Mouse (Mus musculus) liver, postnatal 0 days (tissue): ENCODE measurements at regions not wholly inside any gene's neighbourhood (a gene's known extent, or its start where the extent isn't known, plus 50 kb on each side); places are given as distances from the start of the nearest gene placed in this dataset.

ENCODE experiments used
- ATAC-seq: fragments of 200-750 bp; cut with Nextera tagmentation; 2 replicates; pipeline ENCODE4 v1.8.0; 2017; ENCODE audit warnings: mild to moderate bottlenecking, moderate library complexity
- DNase-seq: peaks from one replicate; pipeline ENCODE4 v3.0.0-alpha.2; 2016
- H3K27ac ChIP-seq: fragments of 300-500 bp; sonication (generic); 2 replicates; pipeline ENCODE4 v1.5.1; 2014; ENCODE audit warnings: antibody characterized with exemption, moderate library complexity, mild to moderate bottlenecking, low read depth
- H3K27me3 ChIP-seq: fragments of 300-500 bp; sonication (generic); 2 replicates; pipeline ENCODE4 v1.6.1; 2014; ENCODE audit warnings: low read length, control low read depth, mixed read lengths; ENCODE audit not compliant: insufficient read depth
- H3K36me3 ChIP-seq: fragments of 300-500 bp; sonication (generic); replicated peaks from 2 replicates; pipeline ENCODE4 v1.6.1; 2014; ENCODE audit warnings: mild to moderate bottlenecking, control low read depth, low read length, moderate library complexity, mixed read lengths; ENCODE audit not compliant: insufficient read depth
- H3K4me1 ChIP-seq: fragments of 300-500 bp; sonication (generic); 2 replicates; pipeline ENCODE4 v1.6.1; 2014; ENCODE audit warnings: antibody characterized with exemption, mild to moderate bottlenecking, control low read depth; ENCODE audit not compliant: insufficient read depth
- H3K4me2 ChIP-seq: fragments of 300-500 bp; sonication (generic); 2 replicates; pipeline ENCODE4 v1.6.1; 2014; ENCODE audit warnings: low read depth, mild to moderate bottlenecking, low read length, moderate library complexity, mixed read lengths
- H3K4me3 ChIP-seq: fragments of 300-500 bp; sonication (generic); 2 replicates; pipeline ENCODE4 v1.5.1; 2014; ENCODE audit warnings: low read depth, low read length
- H3K9ac ChIP-seq: fragments of 300-500 bp; sonication (generic); replicated peaks from 2 replicates; pipeline ENCODE4 v1.6.1; 2014; ENCODE audit warnings: mild to moderate bottlenecking, moderate library complexity
- H3K9me3 ChIP-seq: fragments of 300-500 bp; sonication (generic); 2 replicates; pipeline ENCODE4 v1.6.1; 2016; ENCODE audit warnings: mild to moderate bottlenecking, control low read depth, low read length, mixed read lengths
- CTCF ChIP-seq: sonication (generic); IDR thresholded peaks from 2 replicates; pipeline ENCODE4 v1.5.1; 2016; ENCODE audit warnings: antibody characterized with exemption, low read depth
- EP300 ChIP-seq: IDR thresholded peaks from 2 replicates; pipeline ENCODE4 v1.6.1; 2016; ENCODE audit warnings: antibody characterized with exemption, low read depth, mild to moderate bottlenecking
- WGBS: fragments of 180-500 bp; shearing (Covaris S2); extraction: QIAGEN DNeasy Blood & Tissue Kit; methylation state at CpG from one replicate; pipeline ENCODE4 v1.1.7; 2014; ENCODE audit not compliant: insufficient replicate concordance; 5-methylcytosine and 5-hydroxymethylcytosine counted together

DNA sequence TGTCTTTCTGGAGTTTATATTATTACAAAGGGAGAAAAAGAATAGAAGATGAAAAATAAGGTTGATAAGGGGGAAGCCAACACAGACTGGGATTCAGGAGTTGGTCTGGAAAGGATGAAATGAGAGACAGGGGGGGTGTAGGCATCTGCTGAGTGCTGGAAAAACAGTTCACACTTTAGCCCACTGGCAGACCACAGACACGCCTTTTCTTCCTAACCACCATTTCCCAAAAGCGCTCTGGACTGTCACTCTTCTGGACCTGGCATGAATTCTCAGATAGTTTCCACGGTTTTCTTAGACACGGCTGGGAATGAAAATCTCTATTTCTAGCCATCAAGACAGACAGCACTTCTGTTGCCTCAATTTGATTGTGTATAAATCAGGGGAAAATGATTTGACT, 850.2 kb upstream of the A1bg start:
- no peak overlapping the region for H3K27ac ChIP-seq
- no peak overlapping the region for H3K4me3 ChIP-seq
- 61% methylated on average over 4 of the region's 4 CpGs for WGBS
- no peaks in the 10 kb centered on the region for H3K4me1 ChIP-seq
- no peak for ATAC-seq
- no peak overlapping the region for H3K9ac ChIP-seq
- no peak for DNase-seq
- no peaks in the 10 kb centered on the region for H3K36me3 ChIP-seq
- H3K9me3 ChIP-seq: no peaks in the 10 kb centered on the region
- no peak overlapping the region for H3K4me2 ChIP-seq
- TF ChIP-seq CTCF (no peak), EP300 (no peak)
- H3K27me3 ChIP-seq: no peaks in the 10 kb centered on the region

DNA sequence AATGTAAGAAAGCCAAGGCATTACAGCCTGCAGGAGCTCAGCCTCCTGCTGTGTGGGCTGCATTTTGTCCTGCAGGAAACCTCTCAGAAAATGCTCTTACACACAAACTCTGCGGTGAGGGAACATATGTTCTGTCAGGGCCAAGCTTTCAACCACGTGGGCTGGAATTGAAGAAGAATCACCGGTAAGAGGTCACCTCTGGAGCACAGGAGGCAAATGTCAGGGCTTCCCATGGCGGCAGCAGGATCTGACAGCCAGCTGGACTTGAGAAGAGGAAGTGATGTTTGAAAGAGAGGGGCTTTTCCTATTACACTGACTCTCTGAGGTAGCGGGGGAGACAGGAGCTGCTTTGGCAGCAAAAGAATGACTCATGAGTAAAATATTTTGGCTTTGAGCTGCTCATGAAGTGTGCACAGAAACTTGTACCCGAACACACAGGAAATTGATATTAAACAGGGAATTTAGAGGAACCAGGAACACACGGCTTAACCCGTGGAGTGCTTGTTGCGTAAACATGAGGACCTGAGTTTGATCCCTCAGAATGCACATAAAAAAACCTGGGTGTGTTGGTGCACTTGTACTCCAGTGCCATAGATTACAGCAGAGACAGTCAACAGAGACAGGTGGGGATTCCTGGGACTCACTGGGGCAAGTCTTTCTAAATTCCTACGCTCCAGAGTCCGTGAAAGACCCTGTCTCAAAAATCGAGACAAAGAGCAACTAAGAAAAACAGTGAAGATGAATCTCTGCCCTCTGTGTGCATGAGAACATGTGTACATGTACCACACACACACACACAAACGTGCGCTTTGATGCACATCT, 848.1 kb upstream of the A1bg start:
- no peaks in the 10 kb centered on the region for H3K36me3 ChIP-seq
- no peak overlapping the region for H3K4me2 ChIP-seq
- H3K4me1 ChIP-seq: no peaks in the 10 kb centered on the region
- no peak for DNase-seq
- H3K9me3 ChIP-seq: no peaks in the 10 kb centered on the region
- no peak overlapping the region for H3K9ac ChIP-seq
- peak; percentile 13; the same call in 1 of the 2 replicates for ATAC-seq
- H3K4me3 ChIP-seq: no peak overlapping the region
- TF ChIP-seq CTCF (no peak), EP300 (no peak)
- H3K27me3 ChIP-seq: no peaks in the 10 kb centered on the region
- no peak overlapping the region for H3K27ac ChIP-seq
- 46% methylated on average over 14 of the region's 14 CpGs for WGBS

DNA sequence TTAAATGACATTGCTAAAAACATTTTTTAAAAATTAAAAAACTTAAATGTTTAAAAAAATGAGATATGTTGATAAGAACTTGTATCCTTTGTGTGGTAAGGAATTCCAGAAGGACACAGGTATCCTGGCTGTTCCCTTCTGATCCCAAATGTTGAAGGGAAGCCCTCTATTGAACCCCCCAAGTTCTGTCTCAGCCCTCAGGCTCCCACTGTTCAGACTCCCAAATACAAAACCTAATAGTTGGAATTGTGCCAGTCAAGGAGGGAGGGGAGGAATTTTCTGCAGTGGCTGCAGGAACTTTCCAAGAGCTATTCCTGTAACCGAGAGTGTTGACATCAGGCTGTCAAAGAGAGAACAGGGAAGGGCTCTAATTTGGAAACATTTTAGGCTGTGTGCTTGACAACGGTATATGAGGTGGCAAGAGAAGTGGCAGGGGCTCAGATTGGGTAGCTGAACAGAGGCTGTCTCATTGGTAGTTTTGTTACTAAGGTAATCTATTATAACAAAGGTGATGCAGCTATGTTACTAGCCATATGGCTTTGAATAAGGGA, 843.8 kb upstream of the A1bg start:
- 64% methylated on average over 2 of the region's 2 CpGs for WGBS
- Histone ChIP-seq H3K4me3 (no peak overlapping the region), H3K36me3 (no peaks in the 10 kb centered on the region), H3K27ac (no peak overlapping the region), H3K4me2 (no peak overlapping the region), H3K9ac (no peak overlapping the region), H3K4me1 (no peaks in the 10 kb centered on the region), H3K27me3 (no peaks in the 10 kb centered on the region), H3K9me3 (no peaks in the 10 kb centered on the region)
- TF ChIP-seq EP300 (no peak), CTCF (no peak)
- ATAC-seq: no peak
- DNase-seq: no peak

DNA sequence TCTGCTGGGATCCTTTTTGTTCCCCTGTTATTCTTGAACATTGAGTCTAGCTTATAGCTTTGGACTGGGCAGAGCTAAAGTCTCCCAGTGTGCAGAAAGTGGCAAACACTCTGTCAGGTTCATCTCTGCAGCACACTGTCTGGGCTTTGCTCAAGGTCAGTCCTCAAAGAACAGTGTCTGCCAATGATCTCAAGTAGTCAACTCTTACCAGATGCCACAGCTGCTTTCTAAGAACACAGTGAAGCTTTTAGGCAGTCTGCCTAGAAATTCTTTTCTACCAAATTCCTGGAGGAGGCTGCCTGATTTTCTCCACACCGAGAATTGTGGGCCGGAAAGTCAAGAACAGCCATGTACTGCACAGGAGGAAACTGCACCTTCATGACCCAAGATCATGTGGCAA, 831.0 kb upstream of the A1bg start:
- no peaks in the 10 kb centered on the region for H3K9me3 ChIP-seq
- ATAC-seq: no peak
- WGBS: 81% methylated on average over 2 of the region's 2 CpGs
- H3K27ac ChIP-seq: no peak overlapping the region
- TF ChIP-seq CTCF: no peak
- TF ChIP-seq EP300: no peak
- DNase-seq: no peak
- H3K4me2 ChIP-seq: no peak overlapping the region
- no peak overlapping the region for H3K4me3 ChIP-seq
- no peaks in the 10 kb centered on the region for H3K27me3 ChIP-seq
- H3K4me1 ChIP-seq: no peaks in the 10 kb centered on the region
- no peak overlapping the region for H3K9ac ChIP-seq
- no peaks in the 10 kb centered on the region for H3K36me3 ChIP-seq

DNA sequence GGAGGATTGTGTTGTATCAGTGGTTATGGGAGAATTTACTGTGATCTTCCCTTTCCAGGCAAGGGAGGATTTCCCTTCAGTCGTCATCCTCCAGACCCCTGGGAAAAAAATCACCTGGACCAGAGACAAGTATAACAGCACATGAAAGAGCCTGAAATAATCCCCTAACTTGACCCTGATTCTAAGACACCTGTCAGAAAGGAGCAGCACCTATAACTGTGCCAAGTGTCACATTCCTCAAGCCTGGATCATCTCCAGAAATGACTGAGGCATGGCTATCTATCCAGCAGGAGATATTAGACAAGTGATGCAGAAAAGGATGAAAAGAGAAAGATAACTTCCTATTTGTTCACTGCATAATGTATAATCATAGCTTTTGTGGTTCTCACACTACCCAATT, 800.9 kb upstream of the A1bg start:
- no peak for DNase-seq
- no peaks in the 10 kb centered on the region for H3K36me3 ChIP-seq
- 61% methylated on average over 1 of the region's 1 CpGs for WGBS
- no peak for TF ChIP-seq EP300
- no peak for TF ChIP-seq CTCF
- H3K27me3 ChIP-seq: no peaks in the 10 kb centered on the region
- H3K4me2 ChIP-seq: no peak overlapping the region
- ATAC-seq: no peak
- no peak overlapping the region for H3K27ac ChIP-seq
- no peak overlapping the region for H3K4me3 ChIP-seq
- no peaks in the 10 kb centered on the region for H3K9me3 ChIP-seq
- no peak overlapping the region for H3K9ac ChIP-seq
- no peaks in the 10 kb centered on the region for H3K4me1 ChIP-seq

DNA sequence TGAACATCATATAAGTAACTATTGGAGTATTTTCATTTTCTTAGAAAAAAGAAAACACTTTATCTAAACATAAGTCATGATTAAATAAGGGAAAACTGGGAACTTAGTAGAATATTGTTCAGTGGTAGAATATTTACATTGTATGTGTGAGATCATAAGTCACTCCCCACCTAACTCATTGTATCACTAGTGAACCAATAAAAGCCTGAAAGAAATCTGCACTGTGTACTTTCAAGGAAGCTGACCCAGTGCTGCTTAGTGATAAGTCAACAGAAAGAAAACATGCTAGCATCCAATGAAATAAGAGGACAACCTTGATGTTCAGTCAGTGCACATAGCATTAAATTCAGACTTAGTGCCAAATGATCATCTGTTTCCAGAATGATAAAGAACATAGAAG, 795.7 kb upstream of the A1bg start:
- ATAC-seq: no peak
- no peak for TF ChIP-seq EP300
- no peak for TF ChIP-seq CTCF
- Histone ChIP-seq H3K9me3 (no peaks in the 10 kb centered on the region), H3K9ac (no peak overlapping the region), H3K27ac (no peak overlapping the region), H3K4me2 (no peak overlapping the region), H3K36me3 (no peaks in the 10 kb centered on the region), H3K27me3 (no peaks in the 10 kb centered on the region), H3K4me3 (no peak overlapping the region), H3K4me1 (no peaks in the 10 kb centered on the region)
- no peak for DNase-seq

DNA sequence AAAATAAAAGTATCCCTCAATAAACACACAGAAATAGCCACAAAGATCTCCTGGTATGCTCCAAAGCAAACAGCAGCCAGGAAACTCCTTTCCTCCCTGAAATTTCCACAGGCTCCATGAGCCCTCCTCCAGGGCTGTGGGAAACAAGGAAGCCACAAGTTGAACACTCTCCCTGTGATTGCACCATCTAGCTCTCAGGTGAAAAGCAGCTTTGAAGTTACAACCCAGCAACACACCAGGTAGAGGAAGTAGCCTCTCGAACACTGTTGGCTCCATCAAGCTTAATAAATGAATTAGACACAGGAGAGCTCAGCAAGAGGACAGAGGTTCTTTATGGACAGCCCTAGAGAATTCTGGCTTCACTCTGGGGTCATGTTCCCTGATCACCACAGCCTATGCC, 794.4 kb upstream of the A1bg start:
- WGBS: 60% methylated on average over 1 of the region's 1 CpGs
- DNase-seq: no peak

More for the DNA sequence above, 794.4 kb upstream of the A1bg start:
- H3K4me2 ChIP-seq: no peak overlapping the region
- no peaks in the 10 kb centered on the region for H3K27me3 ChIP-seq
- H3K9ac ChIP-seq: no peak overlapping the region
- no peak overlapping the region for H3K4me3 ChIP-seq
- H3K4me1 ChIP-seq: no peaks in the 10 kb centered on the region
- no peak overlapping the region for H3K27ac ChIP-seq
- TF ChIP-seq CTCF: no peak
- no peak for TF ChIP-seq EP300
- H3K9me3 ChIP-seq: no peaks in the 10 kb centered on the region
- no peak for ATAC-seq
- H3K36me3 ChIP-seq: no peaks in the 10 kb centered on the region
